Mouse (Mus musculus) forebrain, embryonic 10.5 days (tissue): Measurements from ENCODE around the gene Oprm1. TPM values are rescaled to one million over a fixed set of nuclear protein-coding genes. Genes with fewer than 3 reads are reported as not detected.

Experiments
- DNase-seq: peaks from one replicate; pipeline ENCODE4 v3.0.0-alpha.2; 2017; ENCODE audit warnings: low spot score; ENCODE audit errors: extremely low spot score
- H3K27ac ChIP-seq: fragments of 300-500 bp; sonication (generic); 2 replicates; pipeline ENCODE4 v1.5.1; 2016; ENCODE audit warnings: mild to moderate bottlenecking
- H3K27me3 ChIP-seq: fragments of 300-500 bp; sonication (generic); 2 replicates; pipeline ENCODE4 v1.6.1; 2016; ENCODE audit warnings: mild to moderate bottlenecking; ENCODE audit not compliant: poor library complexity, severe bottlenecking
- H3K36me3 ChIP-seq: fragments of 300-500 bp; sonication (generic); replicated peaks from 2 replicates; pipeline ENCODE4 v1.6.1; 2016; ENCODE audit warnings: mild to moderate bottlenecking, moderate library complexity
- H3K4me1 ChIP-seq: fragments of 300-500 bp; sonication (generic); 2 replicates; pipeline ENCODE4 v1.6.1; 2016
- H3K4me3 ChIP-seq: fragments of 300-500 bp; sonication (generic); 2 replicates; pipeline ENCODE4 v1.5.1; 2016; ENCODE audit warnings: mild to moderate bottlenecking, moderate library complexity
- H3K9me3 ChIP-seq: fragments of 300-500 bp; sonication (generic); 2 replicates; pipeline ENCODE4 v1.6.1; 2016; ENCODE audit warnings: mild to moderate bottlenecking, moderate library complexity
- WGBS: fragments of 180-500 bp; shearing (Covaris S2); methylation state at CpG from one replicate; pipeline ENCODE4 v1.1.7; 2016; 5-methylcytosine and 5-hydroxymethylcytosine counted together
- polyA plus RNA-seq: library from polyadenylated mRNA; unstranded; fragments of >200 nt; fragmentation: Nextera tagmentation; extraction: Ambion mirVana; gene quantifications from 2 replicates; pipeline ENCODE4 v1.2.1, GENCODE M21; 2016

Gene Oprm1
- polyA plus RNA-seq, 1 experiment from 2014 or later, result not detected

- Histone ChIP-seq H3K27ac (no peak overlapping the region), H3K4me3 (no peak overlapping the region), H3K4me1 (no peaks in the 10 kb centered on the region), H3K9me3 (no peaks in the 10 kb centered on the region), H3K27me3 (no peaks in the 10 kb centered on the region), H3K36me3 (no peaks in the 10 kb centered on the region)
- DNase-seq, result no peak
- WGBS, result 97% methylated on average over 3 of the region's 3 CpGs
Measured at GRCm38 (mm10) chr10:6901819-6902393, 143.6 kb downstream of the Oprm1 start.

DNA sequence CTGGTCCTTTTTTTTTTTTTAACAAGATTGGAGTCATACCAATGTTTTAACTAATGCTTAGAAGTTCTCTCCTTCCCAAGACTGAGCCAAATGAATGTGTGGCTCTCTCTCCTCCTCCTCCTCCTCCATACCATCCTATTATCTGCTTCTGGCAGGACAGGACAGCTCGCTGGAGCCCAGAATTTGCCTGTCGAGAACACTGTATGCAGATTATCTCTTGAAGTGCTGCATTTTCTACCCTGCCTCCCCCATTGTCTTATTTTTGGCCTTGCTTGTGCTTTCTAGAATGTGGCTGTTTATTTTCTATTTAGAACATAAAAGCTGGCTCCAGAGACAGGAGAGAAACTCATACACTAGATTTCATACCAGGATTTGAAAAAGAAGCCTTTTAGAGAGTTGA lies 151.5 kb downstream of the Oprm1 start:
- H3K4me1 ChIP-seq, result 0 out of 2 replicates have a peak, but pooled peaks cover 4% of the 10 kb centered on the region
- no peaks in the 10 kb centered on the region for H3K27me3 ChIP-seq
- no peaks in the 10 kb centered on the region for H3K36me3 ChIP-seq
- DNase-seq, result no peak
- H3K4me3 ChIP-seq, result no peak overlapping the region
- 74% methylated on average over 2 of the region's 2 CpGs for WGBS
- no peak overlapping the region for H3K27ac ChIP-seq
- no peaks in the 10 kb centered on the region for H3K9me3 ChIP-seq

DNA sequence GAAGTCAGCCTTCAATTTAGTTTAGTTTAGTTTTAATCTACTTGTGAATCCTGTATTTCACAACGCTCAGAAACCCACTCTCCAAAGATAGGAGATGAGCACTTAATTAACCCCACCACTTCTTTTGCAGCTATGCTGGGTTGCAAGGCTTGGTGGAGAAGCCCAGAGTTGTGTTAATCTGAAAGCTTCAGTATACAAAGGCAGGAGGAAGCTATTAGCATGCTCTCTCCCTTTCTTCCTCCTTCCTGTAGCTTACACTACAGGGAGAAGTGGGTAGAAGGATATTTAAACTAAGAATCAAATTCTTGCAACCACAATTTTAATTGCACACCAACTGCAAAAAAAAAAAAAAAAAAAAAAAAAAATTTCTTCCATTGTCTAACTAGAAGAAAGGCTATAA lies 157.7 kb downstream of the Oprm1 start:
- Histone ChIP-seq H3K27me3 (no peaks in the 10 kb centered on the region), H3K36me3 (no peaks in the 10 kb centered on the region), H3K4me1 (peaks cover 22% of the 10 kb centered on the region), H3K27ac (0 out of 2 replicates have a peak overlapping the region, but pooled peaks have one; percentile 20), H3K9me3 (no peaks in the 10 kb centered on the region), H3K4me3 (no peak overlapping the region)
- WGBS, result 38% methylated on average over 1 of the region's 1 CpGs
- no peak for DNase-seq

- Histone ChIP-seq H3K27me3 (no peaks in the 10 kb centered on the region), H3K27ac (peak overlapping the region; percentile 44; the same call in 1 of the 2 replicates), H3K36me3 (no peaks in the 10 kb centered on the region), H3K4me3 (no peak overlapping the region), H3K4me1 (peaks cover 22% of the 10 kb centered on the region), H3K9me3 (no peaks in the 10 kb centered on the region)
- peak; percentile 42 for DNase-seq
- 23% methylated on average over 6 of the region's 6 CpGs for WGBS
Measured at GRCm38 (mm10) chr10:6916545-6917257, 158.4 kb downstream of the Oprm1 start.

DNA sequence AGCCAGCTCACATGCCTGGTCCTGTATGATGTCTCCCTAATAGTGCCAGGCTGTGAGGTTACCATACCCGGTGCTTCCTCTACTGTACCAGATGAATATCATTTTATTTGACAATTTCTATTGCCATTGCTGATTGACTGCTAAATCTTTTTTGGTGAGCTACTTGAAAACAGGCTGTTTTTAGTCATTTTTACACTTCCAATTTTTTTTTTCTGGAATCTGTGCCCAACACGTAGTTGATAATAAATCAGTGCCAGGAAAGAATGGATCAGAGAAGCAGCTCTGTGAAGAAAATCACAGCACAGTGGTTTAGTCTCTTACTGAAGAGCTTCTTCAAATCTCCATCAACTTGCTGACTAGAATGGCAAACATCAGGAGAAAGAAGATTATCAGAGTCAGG lies 168.4 kb downstream of the Oprm1 start:
- WGBS, result 97% methylated on average over 2 of the region's 2 CpGs
- no peaks in the 10 kb centered on the region for H3K27me3 ChIP-seq
- no peaks in the 10 kb centered on the region for H3K9me3 ChIP-seq
- DNase-seq, result no peak
- H3K27ac ChIP-seq, result no peak overlapping the region
- H3K4me3 ChIP-seq, result no peak overlapping the region
- H3K36me3 ChIP-seq, result no peaks in the 10 kb centered on the region
- H3K4me1 ChIP-seq, result no peaks in the 10 kb centered on the region

DNA sequence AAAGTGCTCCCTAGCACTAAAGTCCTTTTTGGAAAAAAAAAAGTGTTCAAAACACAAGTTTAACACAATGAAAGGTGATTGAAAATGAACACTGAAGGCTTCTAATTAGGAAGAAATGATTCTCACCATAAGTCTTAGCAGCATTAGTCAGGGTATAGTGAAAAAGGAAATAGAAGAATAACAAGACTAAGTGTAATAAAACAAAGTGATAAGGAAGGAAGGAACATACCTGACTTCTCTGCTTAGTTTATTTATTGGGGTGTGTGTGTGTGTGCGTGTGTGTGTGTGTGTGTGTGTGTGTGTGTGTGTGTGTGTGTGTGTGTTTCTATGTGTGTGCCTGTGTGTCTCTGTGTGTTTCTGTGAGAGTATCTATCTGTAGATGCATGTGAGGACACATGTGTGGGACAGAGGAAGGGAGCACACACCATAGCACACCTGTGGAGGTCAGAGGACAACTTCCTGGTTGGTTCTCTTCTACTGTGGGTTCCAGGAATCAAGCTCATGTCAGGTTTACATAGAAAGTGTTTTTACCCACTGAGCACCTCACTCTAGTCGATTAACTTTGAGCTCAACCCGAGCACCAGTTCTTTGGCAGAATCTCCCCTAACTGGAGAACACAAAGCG lies 169.4 kb downstream of the Oprm1 start:
- Histone ChIP-seq H3K27me3 (no peaks in the 10 kb centered on the region), H3K9me3 (no peaks in the 10 kb centered on the region), H3K4me3 (no peak overlapping the region), H3K4me1 (no peaks in the 10 kb centered on the region), H3K27ac (no peak overlapping the region), H3K36me3 (no peaks in the 10 kb centered on the region)
- WGBS, result 86% methylated on average over 4 of the region's 4 CpGs
- no peak for DNase-seq

GRCm38 (mm10) chr10:6928905-6929304 lies 170.6 kb downstream of the Oprm1 start:
- H3K4me3 ChIP-seq, result no peak overlapping the region
- no peaks in the 10 kb centered on the region for H3K27me3 ChIP-seq
- H3K4me1 ChIP-seq, result no peaks in the 10 kb centered on the region
- no peaks in the 10 kb centered on the region for H3K36me3 ChIP-seq
- 53% methylated on average over 1 of the region's 1 CpGs for WGBS
- no peak for DNase-seq
- H3K9me3 ChIP-seq, result no peaks in the 10 kb centered on the region
- H3K27ac ChIP-seq, result no peak overlapping the region

DNA sequence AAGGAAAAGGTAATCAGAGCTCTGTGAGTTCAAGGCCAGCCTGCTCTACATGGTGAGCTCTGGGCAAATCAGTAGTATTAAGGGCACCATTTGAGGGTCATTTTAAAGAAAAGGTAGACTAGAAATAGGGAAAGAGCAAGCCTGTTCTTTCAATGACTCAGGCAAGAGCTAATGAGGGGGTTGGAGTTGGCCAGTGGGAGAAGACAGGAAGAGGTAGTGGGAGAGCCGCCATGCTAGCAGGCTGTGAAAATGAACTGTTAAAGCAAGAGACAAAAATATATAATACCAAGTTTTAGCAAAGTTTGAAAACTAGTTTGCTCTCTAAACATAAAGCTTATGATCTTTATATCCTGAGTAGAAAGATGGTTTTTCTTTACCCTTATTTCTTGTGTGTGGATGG lies 172.1 kb downstream of the Oprm1 start:
- 100% methylated on average over 1 of the region's 1 CpGs for WGBS
- DNase-seq, result no peak
- no peaks in the 10 kb centered on the region for H3K4me1 ChIP-seq
- H3K27ac ChIP-seq, result no peak overlapping the region
- H3K36me3 ChIP-seq, result no peaks in the 10 kb centered on the region
- H3K27me3 ChIP-seq, result no peaks in the 10 kb centered on the region
- no peaks in the 10 kb centered on the region for H3K9me3 ChIP-seq
- H3K4me3 ChIP-seq, result no peak overlapping the region

GRCm38 (mm10) chr10:6930889-6931288 lies 172.6 kb downstream of the Oprm1 start:
- Histone ChIP-seq H3K9me3 (no peaks in the 10 kb centered on the region), H3K4me1 (no peaks in the 10 kb centered on the region), H3K27me3 (no peaks in the 10 kb centered on the region), H3K36me3 (no peaks in the 10 kb centered on the region), H3K27ac (no peak overlapping the region), H3K4me3 (no peak overlapping the region)
- DNase-seq, result no peak
- 85% methylated on average over 2 of the region's 2 CpGs for WGBS

GRCm38 (mm10) chr10:6934776-6935175 lies 176.5 kb downstream of the Oprm1 start:
- DNase-seq, result no peak
- Histone ChIP-seq H3K36me3 (no peaks in the 10 kb centered on the region), H3K27ac (no peak overlapping the region), H3K27me3 (no peaks in the 10 kb centered on the region), H3K4me1 (no peaks in the 10 kb centered on the region), H3K4me3 (no peak overlapping the region), H3K9me3 (no peaks in the 10 kb centered on the region)
- WGBS, result 75% methylated on average over 3 of the region's 3 CpGs

- Histone ChIP-seq H3K9me3 (no peaks in the 10 kb centered on the region), H3K27me3 (no peaks in the 10 kb centered on the region), H3K4me3 (no peak overlapping the region), H3K27ac (no peak overlapping the region), H3K4me1 (no peaks in the 10 kb centered on the region), H3K36me3 (no peaks in the 10 kb centered on the region)
- WGBS, result 88% methylated on average over 4 of the region's 4 CpGs
- no peak for DNase-seq
Measured at GRCm38 (mm10) chr10:6936671-6937425, 178.5 kb downstream of the Oprm1 start.

- H3K27me3 ChIP-seq, result no peaks in the 10 kb centered on the region
- no peaks in the 10 kb centered on the region for H3K9me3 ChIP-seq
- no peak overlapping the region for H3K4me3 ChIP-seq
- no peaks in the 10 kb centered on the region for H3K4me1 ChIP-seq
- H3K36me3 ChIP-seq, result no peaks in the 10 kb centered on the region
- DNase-seq, result no peak
- 88% methylated on average over 1 of the region's 1 CpGs for WGBS
- no peak overlapping the region for H3K27ac ChIP-seq
Measured at GRCm38 (mm10) chr10:6953115-6953514, 194.8 kb downstream of the Oprm1 start.

DNA sequence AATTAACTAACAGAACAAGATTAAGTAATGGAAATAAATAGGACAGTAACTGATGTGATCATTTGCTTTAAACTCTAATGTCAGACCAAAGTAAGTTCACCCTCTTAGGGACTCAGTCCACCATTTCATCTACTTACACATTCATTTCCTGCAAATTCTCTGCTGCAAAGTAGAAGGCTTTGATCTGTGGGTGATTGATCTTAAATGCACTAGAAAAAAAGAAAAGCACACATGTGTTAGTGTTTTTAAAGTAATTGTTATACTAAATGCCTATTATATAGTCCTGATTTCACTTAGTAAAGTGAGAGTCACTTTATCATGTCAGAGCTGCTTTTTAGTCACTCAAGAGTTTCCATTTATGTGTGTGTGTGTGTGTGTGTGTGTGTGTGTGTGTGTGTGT lies 196.2 kb downstream of the Oprm1 start:
- Histone ChIP-seq H3K4me1 (no peaks in the 10 kb centered on the region), H3K27me3 (no peaks in the 10 kb centered on the region), H3K4me3 (no peak overlapping the region), H3K36me3 (no peaks in the 10 kb centered on the region), H3K9me3 (no peaks in the 10 kb centered on the region), H3K27ac (no peak overlapping the region)
- no peak for DNase-seq
